Mouse (Mus musculus) testis, adult 2 months (tissue): ENCODE results near the gene Cox8b. TPM values are rescaled to one million over a fixed set of nuclear protein-coding genes. Genes with fewer than 3 reads are reported as not detected.
A peak's percentile ranks its signal among the peaks of the same experiment; 100 is the strongest.

Source experiments
- H3K27ac ChIP-seq: fragments of 200-500 bp; 2 replicates; pipeline ENCODE4 v1.5.1; 2012; ENCODE audit warnings: low read depth, low read length; ENCODE audit not compliant: control insufficient read depth, insufficient read depth
- H3K27me3 ChIP-seq: fragments of 200-500 bp; 2 replicates; pipeline ENCODE4 v1.6.1; 2012; ENCODE audit warnings: mild to moderate bottlenecking, low read length, moderate library complexity; ENCODE audit not compliant: control insufficient read depth, insufficient read depth
- H3K36me3 ChIP-seq: fragments of 200-500 bp; 2 replicates; pipeline ENCODE4 v1.6.1; 2012; ENCODE audit warnings: mild to moderate bottlenecking, low read length; ENCODE audit not compliant: control insufficient read depth, insufficient read depth
- H3K4me1 ChIP-seq: fragments of 200-500 bp; 2 replicates; pipeline ENCODE4 v1.6.1; 2012; ENCODE audit warnings: low read length; ENCODE audit not compliant: control insufficient read depth, insufficient read depth
- H3K4me3 ChIP-seq: fragments of 200-500 bp; 2 replicates; pipeline ENCODE4 v1.5.1; 2012; ENCODE audit warnings: low read depth, mild to moderate bottlenecking, low read length, moderate library complexity, mixed read lengths; ENCODE audit not compliant: control insufficient read depth
- CTCF ChIP-seq: fragments of 200-500 bp; IDR thresholded peaks from 2 replicates; pipeline ENCODE4 v1.5.1; 2012; ENCODE audit warnings: low read depth, mild to moderate bottlenecking, inconsistent platforms, low read length, moderate library complexity; ENCODE audit not compliant: control insufficient read depth, insufficient read depth, insufficient replicate concordance
- POLR2A ChIP-seq: fragments of 200-500 bp; IDR thresholded peaks from 2 replicates; pipeline ENCODE4 v1.6.1; 2012; ENCODE audit warnings: low read depth, mild to moderate bottlenecking, inconsistent platforms, low read length, moderate library complexity; ENCODE audit not compliant: control insufficient read depth
- polyA plus RNA-seq: library from polyadenylated mRNA; depleted of rRNA; stranded (reverse); fragments of >200 nt; gene quantifications from 2 replicates; pipeline ENCODE4 v1.2.3, GENCODE M21; 2012

The Cox8b gene
- polyA plus RNA-seq, 1 experiment, result not detected

GRCm38 (mm10) chr7:140880865-140881515 is 19.3 kb downstream of the Cox8b start:
- Histone ChIP-seq H3K36me3 (peaks cover 2% of the 10 kb centered on the region), H3K27ac (no peak overlapping the region), H3K27me3 (no peaks in the 10 kb centered on the region), H3K4me3 (peak overlapping the region; percentile 97), H3K4me1 (peaks cover 3% of the 10 kb centered on the region)
- TF ChIP-seq POLR2A (no peak), CTCF (no peak)

GRCm38 (mm10) chr7:140880419-140880818 is 19.8 kb downstream of the Cox8b start:
- TF ChIP-seq CTCF (no peak), POLR2A (no peak)
- Histone ChIP-seq H3K4me3 (no peak overlapping the region; the same call in 1 of the 2 replicates), H3K27ac (no peak overlapping the region), H3K36me3 (peaks cover 2% of the 10 kb centered on the region), H3K27me3 (no peaks in the 10 kb centered on the region), H3K4me1 (peaks cover 3% of the 10 kb centered on the region)

- no peak overlapping the region for H3K27ac ChIP-seq
- TF ChIP-seq POLR2A (no peak), CTCF (no peak)
- no peaks in the 10 kb centered on the region for H3K27me3 ChIP-seq
- peaks cover 3% of the 10 kb centered on the region for H3K4me1 ChIP-seq
- peaks cover 2% of the 10 kb centered on the region for H3K36me3 ChIP-seq
- H3K4me3 ChIP-seq, result no peak overlapping the region
Measured at GRCm38 (mm10) chr7:140879355-140879754, 20.9 kb downstream of the Cox8b start.

- Histone ChIP-seq H3K36me3 (peaks cover 2% of the 10 kb centered on the region), H3K27me3 (no peaks in the 10 kb centered on the region)
- TF ChIP-seq CTCF, result no peak
- no peak for TF ChIP-seq POLR2A
Measured at GRCm38 (mm10) chr7:140877364-140877763, 22.9 kb downstream of the Cox8b start.

GRCm38 (mm10) chr7:140874224-140874623 is 26.0 kb downstream of the Cox8b start:
- TF ChIP-seq CTCF (no peak), POLR2A (no peak)
- H3K4me1 ChIP-seq, result no peaks in the 10 kb centered on the region
- H3K27me3 ChIP-seq, result no peaks in the 10 kb centered on the region
- peaks cover 2% of the 10 kb centered on the region for H3K36me3 ChIP-seq
- H3K4me3 ChIP-seq, result no peak overlapping the region
- H3K27ac ChIP-seq, result no peak overlapping the region

More at GRCm38 (mm10) chr7:140877364-140877763, 22.9 kb downstream of the Cox8b start:
- Histone ChIP-seq H3K27ac (no peak overlapping the region), H3K4me1 (peaks cover 3% of the 10 kb centered on the region), H3K4me3 (no peak overlapping the region)

- H3K36me3 ChIP-seq, result no peaks in the 10 kb centered on the region; the same call in 1 of the 2 replicates
Measured at GRCm38 (mm10) chr7:140864761-140865160, 35.5 kb downstream of the Cox8b start.

GRCm38 (mm10) chr7:140860728-140861127 is 39.5 kb downstream of the Cox8b start:
- H3K4me1 ChIP-seq, result peaks cover 9% of the 10 kb centered on the region
- no peaks in the 10 kb centered on the region for H3K27me3 ChIP-seq
- H3K27ac ChIP-seq, result no peak overlapping the region
- H3K36me3 ChIP-seq, result no peaks in the 10 kb centered on the region; the same call in 1 of the 2 replicates
- no peak for TF ChIP-seq POLR2A
- no peak for TF ChIP-seq CTCF
- H3K4me3 ChIP-seq, result no peak overlapping the region

More at GRCm38 (mm10) chr7:140864761-140865160, 35.5 kb downstream of the Cox8b start:
- peak; percentile 25; the same call in 1 of the 2 replicates for TF ChIP-seq POLR2A
- TF ChIP-seq CTCF, result no peak
- no peaks in the 10 kb centered on the region for H3K4me1 ChIP-seq
- no peak overlapping the region for H3K27ac ChIP-seq
- H3K27me3 ChIP-seq, result no peaks in the 10 kb centered on the region
- H3K4me3 ChIP-seq, result no peak overlapping the region

GRCm38 (mm10) chr7:140859997-140860396 is 40.2 kb downstream of the Cox8b start:
- Histone ChIP-seq H3K4me1 (peaks cover 15% of the 10 kb centered on the region), H3K27me3 (no peaks in the 10 kb centered on the region), H3K27ac (no peak overlapping the region), H3K4me3 (no peak overlapping the region), H3K36me3 (no peaks in the 10 kb centered on the region; the same call in 1 of the 2 replicates)
- TF ChIP-seq CTCF, result no peak
- no peak for TF ChIP-seq POLR2A
